Mouse (Mus musculus) cortical plate, adult 2 months (tissue): Measurements from ENCODE around the gene Ins2.

Experiments
- CTCF ChIP-seq: fragments of 200-500 bp; IDR thresholded peaks from 2 replicates; pipeline ENCODE4 v1.5.1; 2011; ENCODE audit warnings: mild to moderate bottlenecking, control low read depth, low read length; ENCODE audit not compliant: insufficient read depth; ENCODE audit errors: extremely low read depth
- POLR2A ChIP-seq: fragments of 200-500 bp; IDR thresholded peaks from 2 replicates; pipeline ENCODE4 v1.6.1; 2011; ENCODE audit warnings: mild to moderate bottlenecking, low read length, control low read depth; ENCODE audit not compliant: insufficient read depth; ENCODE audit errors: extremely low read depth

- TF ChIP-seq CTCF (no peak), POLR2A (no peak)
Observed at GRCm38 (mm10) chr7:142664465-142665029, 78.6 kb downstream of the Ins2 start.
